Mouse (Mus musculus): ENCODE measurements at regions not wholly inside any gene's neighbourhood (a gene's known extent, or its start where the extent isn't known, plus 50 kb on each side); places are given as distances from the start of the nearest gene placed in this dataset.

GRCm38 (mm10) chr17:49281344-49281743, 146.8 kb upstream of the Mocs1 start:
- Histone ChIP-seq H3K4me1 (ENCODE audit: control insufficient read depth) (no peaks in the 10 kb centered on the region), H3K27me3 (ENCODE audit: control insufficient read depth) (no peaks in the 10 kb centered on the region), H3K9me3 (ENCODE audit: control insufficient read depth, low read length) (peaks cover 52% of the 10 kb centered on the region), H3K36me3 (ENCODE audit: control insufficient read depth) (no peaks in the 10 kb centered on the region), H3K4me3 (replicated peaks) (no peak overlapping the region)
- TF ChIP-seq GATA1 (IDR thresholded peaks at IDR 0.05; ENCODE audit: low read length) (no peak), TAL1 (IDR thresholded peaks at IDR 0.05; ENCODE audit: low read length) (no peak)

DNA sequence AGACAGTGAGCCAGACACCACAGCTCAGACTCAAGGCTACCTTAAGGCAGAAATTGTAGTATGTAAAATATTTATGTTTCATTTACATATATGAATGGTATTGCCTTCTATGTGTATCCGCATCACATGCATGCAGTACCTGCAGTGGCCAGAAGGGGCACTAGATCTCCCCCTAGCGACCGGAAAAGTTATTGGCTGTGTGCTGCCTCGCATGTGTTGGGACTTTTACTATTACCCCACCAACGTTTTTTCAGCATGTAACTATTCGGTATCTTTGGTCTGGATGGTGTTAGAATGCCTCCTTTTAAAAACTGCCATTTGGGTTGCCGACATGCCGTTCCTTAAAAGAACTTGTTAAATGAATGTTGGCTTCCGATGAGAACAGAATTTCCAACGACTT, 145.7 kb upstream of the Mocs1 start:
- peaks cover 49% of the 10 kb centered on the region for H3K9me3 ChIP-seq (ENCODE audit: control insufficient read depth, low read length)
- no peak overlapping the region for H3K4me3 ChIP-seq (replicated peaks)
- no peaks in the 10 kb centered on the region for H3K4me1 ChIP-seq (ENCODE audit: control insufficient read depth)
- no peaks in the 10 kb centered on the region for H3K27me3 ChIP-seq (ENCODE audit: control insufficient read depth)
- H3K36me3 ChIP-seq (ENCODE audit: control insufficient read depth), result no peaks in the 10 kb centered on the region
- TF ChIP-seq TAL1 (IDR thresholded peaks at IDR 0.05; ENCODE audit: low read length) (no peak), GATA1 (IDR thresholded peaks at IDR 0.05; ENCODE audit: low read length) (no peak)

GRCm38 (mm10) chr17:49283491-49283890, 144.7 kb upstream of the Mocs1 start:
- Histone ChIP-seq H3K27me3 (ENCODE audit: control insufficient read depth) (no peaks in the 10 kb centered on the region), H3K4me1 (ENCODE audit: control insufficient read depth) (no peaks in the 10 kb centered on the region), H3K4me3 (replicated peaks) (no peak overlapping the region), H3K9me3 (ENCODE audit: control insufficient read depth, low read length) (peaks cover 50% of the 10 kb centered on the region), H3K36me3 (ENCODE audit: control insufficient read depth) (no peaks in the 10 kb centered on the region)
- TF ChIP-seq GATA1 (IDR thresholded peaks at IDR 0.05; ENCODE audit: low read length), result no peak
- TF ChIP-seq TAL1 (IDR thresholded peaks at IDR 0.05; ENCODE audit: low read length), result no peak

DNA sequence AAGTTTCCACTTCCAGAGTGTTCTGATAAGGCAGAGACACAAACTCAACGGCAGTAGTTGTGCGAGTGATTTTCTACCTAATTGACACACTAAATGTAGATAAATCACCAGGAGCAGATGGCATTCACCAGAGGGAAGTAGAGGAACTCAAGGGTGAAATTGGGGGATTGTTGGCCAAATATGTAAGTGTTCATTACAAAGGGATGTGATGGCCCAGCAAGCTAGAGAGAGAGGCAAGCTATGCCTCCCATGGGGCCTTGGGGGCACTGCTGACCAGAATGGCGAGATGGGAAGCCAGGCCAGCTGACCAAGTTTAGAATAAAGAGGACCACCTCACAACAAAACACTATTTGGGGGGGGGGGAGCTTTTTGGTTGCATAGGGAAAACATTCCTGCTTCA, 136.5 kb upstream of the Mocs1 start:
- TF ChIP-seq TAL1 (IDR thresholded peaks at IDR 0.05; ENCODE audit: low read length) (no peak), GATA1 (IDR thresholded peaks at IDR 0.05; ENCODE audit: low read length) (no peak)
- Histone ChIP-seq H3K4me3 (replicated peaks) (no peak overlapping the region), H3K27me3 (ENCODE audit: control insufficient read depth) (no peaks in the 10 kb centered on the region), H3K9me3 (ENCODE audit: control insufficient read depth, low read length) (peaks cover 17% of the 10 kb centered on the region), H3K4me1 (ENCODE audit: control insufficient read depth) (no peaks in the 10 kb centered on the region), H3K36me3 (ENCODE audit: control insufficient read depth) (no peaks in the 10 kb centered on the region)

GRCm38 (mm10) chr17:49304461-49304860, 123.7 kb upstream of the Mocs1 start:
- no peaks in the 10 kb centered on the region for H3K36me3 ChIP-seq (ENCODE audit: control insufficient read depth)
- no peaks in the 10 kb centered on the region for H3K9me3 ChIP-seq (ENCODE audit: control insufficient read depth, low read length)
- no peaks in the 10 kb centered on the region for H3K4me1 ChIP-seq (ENCODE audit: control insufficient read depth)
- TF ChIP-seq TAL1 (IDR thresholded peaks at IDR 0.05; ENCODE audit: low read length) (no peak), GATA1 (IDR thresholded peaks at IDR 0.05; ENCODE audit: low read length) (no peak)
- no peaks in the 10 kb centered on the region for H3K27me3 ChIP-seq (ENCODE audit: control insufficient read depth)
- no peak overlapping the region for H3K4me3 ChIP-seq (replicated peaks)

GRCm38 (mm10) chr17:49305116-49305515, 123.0 kb upstream of the Mocs1 start:
- H3K36me3 ChIP-seq (ENCODE audit: control insufficient read depth), result no peaks in the 10 kb centered on the region
- no peaks in the 10 kb centered on the region for H3K27me3 ChIP-seq (ENCODE audit: control insufficient read depth)
- no peak overlapping the region for H3K4me3 ChIP-seq (replicated peaks)
- H3K9me3 ChIP-seq (ENCODE audit: control insufficient read depth, low read length), result no peaks in the 10 kb centered on the region
- no peaks in the 10 kb centered on the region for H3K4me1 ChIP-seq (ENCODE audit: control insufficient read depth)
- TF ChIP-seq TAL1 (IDR thresholded peaks at IDR 0.05; ENCODE audit: low read length), result no peak
- TF ChIP-seq GATA1 (IDR thresholded peaks at IDR 0.05; ENCODE audit: low read length), result no peak

GRCm38 (mm10) chr17:49309079-49309478, 119.1 kb upstream of the Mocs1 start:
- no peaks in the 10 kb centered on the region for H3K9me3 ChIP-seq (ENCODE audit: control insufficient read depth, low read length)
- H3K4me1 ChIP-seq (ENCODE audit: control insufficient read depth), result no peaks in the 10 kb centered on the region
- no peaks in the 10 kb centered on the region for H3K36me3 ChIP-seq (ENCODE audit: control insufficient read depth)
- no peaks in the 10 kb centered on the region for H3K27me3 ChIP-seq (ENCODE audit: control insufficient read depth)
- no peak overlapping the region for H3K4me3 ChIP-seq (replicated peaks)
- TF ChIP-seq GATA1 (IDR thresholded peaks at IDR 0.05; ENCODE audit: low read length) (no peak), TAL1 (IDR thresholded peaks at IDR 0.05; ENCODE audit: low read length) (no peak)

DNA sequence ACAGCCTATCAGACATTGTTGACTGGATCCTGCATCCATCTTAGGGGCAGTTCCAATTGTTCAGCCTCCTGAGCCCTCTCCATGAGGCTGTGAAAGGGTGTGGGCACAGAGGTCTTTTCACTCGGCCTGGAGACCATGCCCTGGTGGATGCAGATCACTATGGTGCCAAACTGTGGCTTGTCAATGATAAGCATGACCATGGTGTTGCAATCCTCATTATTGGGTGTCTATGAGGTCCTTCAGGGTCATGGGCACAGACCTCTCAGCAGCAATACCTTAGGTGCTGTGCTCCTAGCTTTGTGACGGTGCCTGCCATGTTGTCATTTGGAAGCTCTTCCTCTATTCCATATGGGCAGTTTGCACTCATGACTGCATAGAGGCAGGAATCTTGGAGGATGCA, 114.0 kb upstream of the Mocs1 start:
- H3K36me3 ChIP-seq (ENCODE audit: control insufficient read depth), result no peaks in the 10 kb centered on the region
- no peaks in the 10 kb centered on the region for H3K27me3 ChIP-seq (ENCODE audit: control insufficient read depth)
- no peak overlapping the region for H3K4me3 ChIP-seq (replicated peaks)
- TF ChIP-seq GATA1 (IDR thresholded peaks at IDR 0.05; ENCODE audit: low read length) (no peak), TAL1 (IDR thresholded peaks at IDR 0.05; ENCODE audit: low read length) (no peak)
- no peaks in the 10 kb centered on the region for H3K4me1 ChIP-seq (ENCODE audit: control insufficient read depth)
- H3K9me3 ChIP-seq (ENCODE audit: control insufficient read depth, low read length), result 0 out of 2 replicates have a peak, but pooled peaks cover 6% of the 10 kb centered on the region

GRCm38 (mm10) chr17:49327524-49327923, 100.6 kb upstream of the Mocs1 start:
- Histone ChIP-seq H3K4me1 (ENCODE audit: control insufficient read depth) (no peaks in the 10 kb centered on the region), H3K27me3 (ENCODE audit: control insufficient read depth) (no peaks in the 10 kb centered on the region), H3K9me3 (ENCODE audit: control insufficient read depth, low read length) (peaks cover 4% of the 10 kb centered on the region; the same call in 1 of the 2 replicates), H3K36me3 (ENCODE audit: control insufficient read depth) (no peaks in the 10 kb centered on the region), H3K4me3 (replicated peaks) (no peak overlapping the region)
- TF ChIP-seq GATA1 (IDR thresholded peaks at IDR 0.05; ENCODE audit: low read length) (no peak), TAL1 (IDR thresholded peaks at IDR 0.05; ENCODE audit: low read length) (no peak)

- Histone ChIP-seq H3K4me1 (ENCODE audit: control insufficient read depth) (no peaks in the 10 kb centered on the region), H3K4me3 (replicated peaks) (no peak overlapping the region), H3K27me3 (ENCODE audit: control insufficient read depth) (no peaks in the 10 kb centered on the region), H3K36me3 (ENCODE audit: control insufficient read depth) (no peaks in the 10 kb centered on the region), H3K9me3 (ENCODE audit: control insufficient read depth, low read length) (peaks cover 7% of the 10 kb centered on the region; the same call in 1 of the 2 replicates)
- TF ChIP-seq TAL1 (IDR thresholded peaks at IDR 0.05; ENCODE audit: low read length) (no peak), GATA1 (IDR thresholded peaks at IDR 0.05; ENCODE audit: low read length) (no peak)
Observed at GRCm38 (mm10) chr17:49335318-49335717, 92.8 kb upstream of the Mocs1 start.
